Mouse (Mus musculus) heart, embryonic 13.5 days (tissue): Measurements from ENCODE around the gene Psmb2. TPM values are rescaled to one million over a fixed set of nuclear protein-coding genes. Genes with fewer than 3 reads are reported as not detected.
A peak's percentile ranks its signal among the peaks of the same experiment; 100 is the strongest.

Experiments
- ATAC-seq: fragments of 200-750 bp; cut with Nextera tagmentation; 2 replicates; pipeline ENCODE4 v1.8.0; 2017; ENCODE audit warnings: moderate TSS enrichment; ENCODE audit not compliant: insufficient number of reproducible peaks, low FRiP score, low TSS enrichment; ENCODE audit errors: extremely low read depth
- H3K27ac ChIP-seq: fragments of 300-500 bp; sonication (generic); replicated peaks from 2 replicates; pipeline ENCODE4 v1.5.1; 2015; ENCODE audit warnings: moderate library complexity, mild to moderate bottlenecking, inconsistent platforms
- H3K27me3 ChIP-seq: fragments of 300-500 bp; sonication (generic); replicated peaks from 2 replicates; pipeline ENCODE4 v1.6.1; 2015; ENCODE audit warnings: mild to moderate bottlenecking, inconsistent platforms
- H3K36me3 ChIP-seq: fragments of 300-500 bp; sonication (generic); 2 replicates; pipeline ENCODE4 v1.6.1; 2015; ENCODE audit warnings: mild to moderate bottlenecking, inconsistent platforms
- H3K4me1 ChIP-seq: fragments of 300-500 bp; sonication (generic); 2 replicates; pipeline ENCODE4 v1.6.1; 2015; ENCODE audit warnings: inconsistent platforms
- H3K4me2 ChIP-seq: fragments of 300-500 bp; sonication (generic); 2 replicates; pipeline ENCODE4 v1.6.1; 2015; ENCODE audit warnings: inconsistent platforms, mild to moderate bottlenecking, moderate library complexity
- H3K4me3 ChIP-seq: fragments of 300-500 bp; sonication (generic); 2 replicates; pipeline ENCODE4 v1.5.1; 2015; ENCODE audit warnings: moderate library complexity, mild to moderate bottlenecking, inconsistent platforms
- H3K9ac ChIP-seq: fragments of 300-500 bp; sonication (generic); 2 replicates; pipeline ENCODE4 v1.6.1; 2015; ENCODE audit warnings: inconsistent platforms, mild to moderate bottlenecking, moderate library complexity
- H3K9me3 ChIP-seq: fragments of 300-500 bp; sonication (generic); 2 replicates; pipeline ENCODE4 v1.6.1; 2016; ENCODE audit warnings: inconsistent platforms
- WGBS: fragments of 180-500 bp; shearing (Covaris S2); methylation state at CpG from one replicate; pipeline ENCODE4 v1.1.7; 2015; ENCODE audit warnings: mixed read lengths; 5-methylcytosine and 5-hydroxymethylcytosine counted together
- polyA plus RNA-seq: library from polyadenylated mRNA; unstranded; fragments of >200 nt; fragmentation: Nextera tagmentation; extraction: Ambion mirVana; gene quantifications from 2 replicates; pipeline ENCODE4 v1.2.1, GENCODE M21; 2015

Psmb2 gene
- polyA plus RNA-seq, 1 experiment from 2014 or later, result 372 TPM

DNA sequence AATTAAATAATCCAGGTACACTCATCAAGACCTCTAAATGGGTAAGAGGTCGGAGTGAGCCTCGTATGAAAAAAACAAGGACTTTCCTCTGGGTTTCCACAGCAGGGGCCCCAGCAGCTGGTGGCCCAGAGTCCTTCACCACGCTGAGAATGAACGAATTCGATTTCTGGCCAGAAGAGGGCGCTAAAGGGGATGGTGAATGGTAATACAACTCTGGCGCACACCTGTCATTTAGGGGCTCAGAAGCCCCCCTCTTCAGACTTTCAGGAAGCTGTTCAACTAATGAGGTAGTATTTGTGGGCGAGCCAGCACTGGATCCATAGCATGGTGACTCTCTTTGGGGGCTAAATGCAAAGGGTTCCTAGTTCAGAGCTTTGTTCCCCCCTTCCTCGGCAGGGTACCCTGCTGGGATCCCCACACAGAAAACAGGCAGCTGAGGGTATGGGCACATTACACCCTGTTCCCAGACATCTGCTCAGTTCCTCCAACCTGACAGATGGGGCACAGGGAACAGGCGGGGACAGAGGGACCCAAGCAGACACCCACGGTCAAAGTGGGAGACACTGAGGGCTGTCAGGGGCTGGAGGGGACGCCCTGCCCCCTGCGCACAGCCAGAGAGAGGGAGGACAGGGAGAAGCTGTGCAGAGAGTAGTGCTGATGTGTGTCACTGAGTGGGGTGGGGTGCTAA lies 68.2 kb downstream of the Psmb2 start:
- no peak overlapping the region for H3K4me2 ChIP-seq
- no peak overlapping the region for H3K27ac ChIP-seq
- no peak overlapping the region for H3K9ac ChIP-seq
- 0 out of 2 replicates have a peak, but pooled peaks cover 3% of the 10 kb centered on the region for H3K27me3 ChIP-seq
- no peaks in the 10 kb centered on the region for H3K9me3 ChIP-seq
- no peak for ATAC-seq
- peaks cover 36% of the 10 kb centered on the region for H3K4me1 ChIP-seq
- 46% methylated on average over 13 of the region's 13 CpGs for WGBS
- H3K36me3 ChIP-seq, result peaks cover 62% of the 10 kb centered on the region
- H3K4me3 ChIP-seq, result no peak overlapping the region

DNA sequence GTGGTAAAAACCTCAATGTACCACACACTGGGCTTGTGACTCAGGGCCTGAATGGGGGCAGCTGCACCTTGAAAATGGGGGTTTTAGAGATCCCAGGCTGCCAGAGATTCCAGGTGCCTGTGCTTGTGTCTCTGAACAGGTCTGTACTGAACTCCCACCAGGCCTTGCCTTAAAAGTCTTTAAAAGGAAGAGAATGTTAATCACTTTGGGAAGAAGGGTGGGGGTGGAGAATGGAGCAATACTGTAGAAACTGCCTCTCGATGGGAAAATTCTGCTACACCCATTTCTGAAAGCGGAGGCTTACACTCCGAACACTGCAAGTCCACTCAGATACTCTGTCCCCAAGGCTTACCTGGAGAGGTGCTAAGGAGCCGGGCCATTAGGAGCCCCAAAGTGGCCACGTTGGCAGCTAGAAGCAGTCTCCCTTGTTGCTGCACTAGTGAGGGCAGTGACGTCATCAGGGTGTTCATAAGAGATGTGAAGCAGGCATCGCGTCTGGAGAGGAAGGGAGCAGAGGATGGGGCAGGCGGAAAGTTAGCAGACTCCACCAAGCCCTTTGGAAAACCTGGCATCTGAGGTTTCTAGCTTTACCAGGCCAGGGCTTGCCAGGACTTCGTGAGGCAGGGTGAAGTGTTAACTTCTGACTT lies 68.9 kb downstream of the Psmb2 start:
- H3K4me3 ChIP-seq, result no peak overlapping the region
- H3K27me3 ChIP-seq, result 0 out of 2 replicates have a peak, but pooled peaks cover 3% of the 10 kb centered on the region
- H3K4me1 ChIP-seq, result peaks cover 43% of the 10 kb centered on the region
- no peak overlapping the region for H3K27ac ChIP-seq
- H3K36me3 ChIP-seq, result peaks cover 66% of the 10 kb centered on the region
- H3K4me2 ChIP-seq, result no peak overlapping the region
- no peak overlapping the region for H3K9ac ChIP-seq
- no peaks in the 10 kb centered on the region for H3K9me3 ChIP-seq
- 69% methylated on average over 10 of the region's 10 CpGs for WGBS
- ATAC-seq, result no peak

DNA sequence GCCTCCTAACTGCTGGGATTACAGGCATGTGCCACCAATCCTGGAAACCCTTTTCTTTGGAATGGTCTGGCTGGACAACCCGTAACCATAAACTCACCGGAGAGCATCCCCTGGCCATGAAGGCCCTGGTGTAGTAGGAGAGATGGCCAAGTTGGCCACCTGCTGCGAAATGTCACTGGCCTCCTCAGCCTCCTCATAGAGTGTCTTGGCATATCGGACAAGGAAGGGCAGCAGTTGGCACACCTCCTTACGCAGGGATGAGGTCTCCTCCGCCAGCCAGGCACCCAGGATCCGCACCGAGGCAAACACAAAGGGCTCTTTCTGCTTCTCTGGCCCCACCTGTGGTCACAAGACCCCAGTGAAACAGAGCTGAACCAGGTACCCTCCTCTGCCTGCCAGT lies 71.0 kb downstream of the Psmb2 start:
- Histone ChIP-seq H3K9me3 (no peaks in the 10 kb centered on the region), H3K4me1 (peaks cover 47% of the 10 kb centered on the region), H3K4me3 (no peak overlapping the region), H3K27ac (no peak overlapping the region), H3K9ac (no peak overlapping the region), H3K4me2 (no peak overlapping the region), H3K27me3 (0 out of 2 replicates have a peak, but pooled peaks cover 3% of the 10 kb centered on the region), H3K36me3 (peaks cover 66% of the 10 kb centered on the region)
- no peak for ATAC-seq
- WGBS, result 88% methylated on average over 8 of the region's 8 CpGs

DNA sequence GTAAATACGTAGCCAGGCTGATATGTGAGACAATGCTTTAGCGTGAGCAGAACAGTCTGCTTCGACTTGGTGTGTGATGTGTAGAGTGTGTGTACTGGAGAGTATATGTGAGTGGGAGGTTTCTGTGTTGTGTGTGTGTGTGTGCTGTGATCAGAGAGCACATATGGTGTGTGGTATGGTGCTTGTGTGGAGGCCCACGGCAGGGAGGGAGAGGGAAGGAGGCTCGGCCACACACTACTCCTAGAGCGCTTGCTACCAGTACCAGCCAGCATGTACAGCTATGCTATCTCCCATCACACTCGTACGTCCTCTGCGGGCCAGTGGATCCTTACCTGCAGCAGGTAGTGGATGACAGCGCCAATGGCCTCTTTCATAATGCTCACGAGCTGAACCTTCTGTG lies 72.1 kb downstream of the Psmb2 start:
- WGBS, result 87% methylated on average over 11 of the region's 11 CpGs
- Histone ChIP-seq H3K27me3 (0 out of 2 replicates have a peak, but pooled peaks cover 3% of the 10 kb centered on the region), H3K4me2 (no peak overlapping the region), H3K4me1 (peaks cover 44% of the 10 kb centered on the region), H3K27ac (no peak overlapping the region), H3K9me3 (no peaks in the 10 kb centered on the region), H3K36me3 (peaks cover 61% of the 10 kb centered on the region), H3K4me3 (no peak overlapping the region), H3K9ac (no peak overlapping the region; the same call in none of the 2 replicates)
- no peak for ATAC-seq

DNA sequence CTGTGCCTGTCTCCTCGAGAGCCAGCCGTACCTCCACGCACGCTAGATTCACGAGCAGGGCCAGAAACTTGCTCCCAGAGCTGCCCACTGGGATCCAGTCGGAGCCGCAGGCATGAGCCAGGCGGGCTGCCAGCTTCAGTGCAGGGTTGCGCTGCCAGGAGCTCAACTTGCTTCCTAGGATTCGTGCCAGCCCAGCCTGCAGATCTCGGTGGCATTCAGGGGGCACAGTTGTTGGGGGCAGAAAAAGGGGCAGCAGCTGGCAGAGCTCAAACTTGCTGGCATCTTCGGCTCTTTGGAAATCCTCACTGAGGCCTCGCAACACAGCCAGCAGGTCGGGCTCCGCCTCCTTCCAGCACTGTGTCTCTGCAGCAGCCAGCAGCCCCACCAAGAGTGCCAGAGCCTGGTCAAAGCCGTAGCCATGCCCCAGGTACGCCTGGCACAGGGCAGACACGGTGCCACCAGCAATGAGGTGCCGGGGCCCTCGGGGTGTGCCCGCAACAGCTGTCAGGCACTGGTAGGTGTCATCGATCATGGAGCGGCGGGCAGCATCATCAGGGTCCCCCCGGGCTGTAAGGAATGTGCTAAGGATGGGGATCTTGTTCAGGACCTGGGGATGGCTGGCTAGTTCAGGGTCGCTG lies 72.7 kb downstream of the Psmb2 start:
- no peak for ATAC-seq
- no peak overlapping the region for H3K4me3 ChIP-seq
- H3K4me1 ChIP-seq, result peaks cover 50% of the 10 kb centered on the region
- H3K4me2 ChIP-seq, result no peak overlapping the region
- peak overlapping the region; percentile 34; the same call in 1 of the 2 replicates for H3K9ac ChIP-seq
- no peak overlapping the region for H3K27ac ChIP-seq
- WGBS, result 83% methylated on average over 26 of the region's 26 CpGs
- H3K36me3 ChIP-seq, result peaks cover 55% of the 10 kb centered on the region
- no peaks in the 10 kb centered on the region for H3K9me3 ChIP-seq
- H3K27me3 ChIP-seq, result no peaks in the 10 kb centered on the region

DNA sequence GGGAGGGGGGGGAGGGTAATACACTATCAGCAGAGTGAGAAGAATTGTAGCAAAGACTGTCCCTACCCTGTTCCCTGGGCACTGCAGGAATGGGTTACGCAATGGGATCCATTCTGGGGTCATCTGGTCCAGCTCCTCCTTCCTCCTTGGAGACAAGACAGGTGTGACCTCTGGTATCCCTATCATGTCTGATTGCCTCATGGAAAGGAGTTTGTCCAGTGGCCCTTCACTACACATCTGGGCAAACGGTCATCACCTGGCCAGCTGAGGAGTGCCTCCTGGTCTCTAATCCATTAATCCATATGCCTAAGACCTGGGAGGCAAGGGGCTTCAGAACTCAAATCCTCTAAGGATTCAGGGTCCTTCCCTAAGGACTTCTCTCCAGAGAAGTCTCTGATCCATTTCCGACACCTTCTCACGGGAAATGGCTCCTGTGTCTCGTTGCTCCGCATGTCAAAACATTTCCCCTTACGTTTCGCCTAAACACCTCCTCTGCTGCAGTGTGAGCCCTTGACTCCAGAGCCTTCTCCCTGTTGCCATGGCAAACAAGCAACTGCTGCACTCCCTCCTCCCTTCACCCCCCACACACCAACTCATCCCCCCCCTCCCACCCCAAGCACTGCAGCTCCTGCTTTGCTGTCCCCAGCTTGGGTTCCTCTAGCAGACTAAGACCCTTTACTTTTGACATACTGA lies 73.6 kb downstream of the Psmb2 start:
- Histone ChIP-seq H3K36me3 (peaks cover 47% of the 10 kb centered on the region), H3K4me1 (peaks cover 52% of the 10 kb centered on the region), H3K9ac (peak overlapping the region; percentile 89; the same call in 1 of the 2 replicates), H3K27ac (no peak overlapping the region), H3K27me3 (no peaks in the 10 kb centered on the region), H3K4me2 (0 out of 2 replicates have a peak overlapping the region, but pooled peaks have one; percentile 100), H3K9me3 (no peaks in the 10 kb centered on the region), H3K4me3 (no peak overlapping the region)
- ATAC-seq, result no peak
- 79% methylated on average over 8 of the region's 8 CpGs for WGBS

DNA sequence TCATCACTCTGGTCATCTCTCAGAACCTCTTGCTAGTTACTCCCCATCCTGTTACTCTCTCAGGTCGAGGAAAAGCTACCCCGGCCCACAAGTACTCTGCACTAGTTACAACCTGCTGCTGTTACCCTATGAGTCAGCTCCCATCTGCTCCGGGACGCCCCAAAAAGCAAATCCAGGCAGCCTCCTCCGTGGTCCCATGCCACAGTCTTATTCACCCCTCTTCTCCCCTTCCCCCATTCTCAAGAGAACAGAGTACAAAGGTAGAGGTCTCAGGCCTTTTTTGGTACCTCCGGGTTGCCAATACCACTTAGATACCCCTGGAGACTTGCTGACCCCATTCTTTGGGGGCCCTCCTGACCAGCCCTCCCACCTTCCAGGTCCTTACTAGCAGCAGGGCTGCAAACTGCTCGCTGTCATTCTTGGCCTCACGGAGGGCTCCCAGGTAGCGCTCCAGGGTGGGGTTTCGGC lies 74.2 kb downstream of the Psmb2 start:
- H3K36me3 ChIP-seq, result peaks cover 41% of the 10 kb centered on the region
- no peak for ATAC-seq
- 55% methylated on average over 10 of the region's 10 CpGs for WGBS
- H3K9ac ChIP-seq, result peak overlapping the region; percentile 89
- H3K4me3 ChIP-seq, result peak overlapping the region; percentile 98
- no peaks in the 10 kb centered on the region for H3K27me3 ChIP-seq
- no peaks in the 10 kb centered on the region for H3K9me3 ChIP-seq
- peaks cover 52% of the 10 kb centered on the region for H3K4me1 ChIP-seq
- peak overlapping the region; percentile 100 for H3K4me2 ChIP-seq
- no peak overlapping the region for H3K27ac ChIP-seq

DNA sequence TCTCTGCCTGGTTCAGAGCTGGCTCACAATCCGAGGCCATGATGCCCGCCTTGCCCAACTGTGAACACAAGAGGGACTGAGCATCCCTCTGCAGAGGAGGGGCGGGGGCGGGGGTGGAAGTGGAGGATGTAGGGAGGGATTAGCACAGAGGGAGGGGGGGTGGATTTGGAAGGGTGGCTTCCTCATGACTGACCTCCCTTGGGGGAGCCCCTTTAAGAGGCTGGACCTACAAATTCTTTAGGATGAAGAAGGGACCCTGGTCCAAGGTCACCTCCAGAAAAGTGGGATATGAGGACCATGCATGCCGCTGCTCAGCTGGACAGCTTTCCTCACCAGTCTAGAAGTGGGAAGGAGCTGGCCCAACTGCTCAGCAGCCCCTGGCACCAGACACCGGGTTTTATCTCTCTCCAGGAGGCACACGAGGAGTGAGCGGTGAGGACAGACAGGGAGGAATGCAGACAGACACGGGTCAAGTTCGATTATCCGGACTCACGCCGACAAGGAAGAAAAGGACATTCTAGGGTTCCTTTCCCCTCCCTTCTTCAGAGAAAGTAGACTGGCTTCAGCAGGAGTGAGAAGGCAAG lies 74.7 kb downstream of the Psmb2 start:
- H3K4me2 ChIP-seq, result peak overlapping the region; percentile 100
- peak overlapping the region; percentile 89 for H3K9ac ChIP-seq
- peak overlapping the region; percentile 98 for H3K4me3 ChIP-seq
- peaks cover 36% of the 10 kb centered on the region for H3K36me3 ChIP-seq
- H3K4me1 ChIP-seq, result peaks cover 52% of the 10 kb centered on the region
- no peaks in the 10 kb centered on the region for H3K9me3 ChIP-seq
- 5% methylated on average over 13 of the region's 13 CpGs for WGBS
- no peaks in the 10 kb centered on the region for H3K27me3 ChIP-seq
- no peak for ATAC-seq
- H3K27ac ChIP-seq, result peak overlapping the region; percentile 95

DNA sequence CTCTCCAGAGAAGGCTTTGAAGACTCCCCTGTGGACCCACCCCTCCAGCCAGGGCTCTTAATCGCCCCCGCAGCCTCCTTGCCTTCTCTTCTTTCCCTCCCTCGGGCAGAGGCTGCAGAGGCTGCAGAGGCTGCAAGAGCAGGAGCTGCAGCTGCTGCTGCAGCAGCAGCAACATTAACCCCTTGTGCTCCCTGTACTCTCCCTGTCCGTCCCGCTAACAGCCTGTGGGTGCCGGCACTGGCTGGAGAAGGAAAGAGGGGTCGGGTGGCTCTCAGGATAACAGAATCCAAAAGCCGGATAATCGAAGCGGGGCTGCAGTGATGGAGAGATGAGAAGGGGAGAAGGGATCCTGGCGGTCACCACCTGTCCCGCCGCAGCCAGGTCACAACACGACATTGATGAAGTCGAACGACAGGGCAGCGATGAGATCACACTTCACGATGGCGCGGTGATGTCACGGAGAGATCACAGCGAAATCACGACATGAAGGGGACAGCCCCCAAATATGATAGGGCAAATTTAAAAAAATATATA lies 75.2 kb downstream of the Psmb2 start:
- Histone ChIP-seq H3K4me3 (peak overlapping the region; percentile 98), H3K36me3 (peaks cover 34% of the 10 kb centered on the region)
- WGBS, result under 1% methylated on average over 23 of the region's 23 CpGs

DNA sequence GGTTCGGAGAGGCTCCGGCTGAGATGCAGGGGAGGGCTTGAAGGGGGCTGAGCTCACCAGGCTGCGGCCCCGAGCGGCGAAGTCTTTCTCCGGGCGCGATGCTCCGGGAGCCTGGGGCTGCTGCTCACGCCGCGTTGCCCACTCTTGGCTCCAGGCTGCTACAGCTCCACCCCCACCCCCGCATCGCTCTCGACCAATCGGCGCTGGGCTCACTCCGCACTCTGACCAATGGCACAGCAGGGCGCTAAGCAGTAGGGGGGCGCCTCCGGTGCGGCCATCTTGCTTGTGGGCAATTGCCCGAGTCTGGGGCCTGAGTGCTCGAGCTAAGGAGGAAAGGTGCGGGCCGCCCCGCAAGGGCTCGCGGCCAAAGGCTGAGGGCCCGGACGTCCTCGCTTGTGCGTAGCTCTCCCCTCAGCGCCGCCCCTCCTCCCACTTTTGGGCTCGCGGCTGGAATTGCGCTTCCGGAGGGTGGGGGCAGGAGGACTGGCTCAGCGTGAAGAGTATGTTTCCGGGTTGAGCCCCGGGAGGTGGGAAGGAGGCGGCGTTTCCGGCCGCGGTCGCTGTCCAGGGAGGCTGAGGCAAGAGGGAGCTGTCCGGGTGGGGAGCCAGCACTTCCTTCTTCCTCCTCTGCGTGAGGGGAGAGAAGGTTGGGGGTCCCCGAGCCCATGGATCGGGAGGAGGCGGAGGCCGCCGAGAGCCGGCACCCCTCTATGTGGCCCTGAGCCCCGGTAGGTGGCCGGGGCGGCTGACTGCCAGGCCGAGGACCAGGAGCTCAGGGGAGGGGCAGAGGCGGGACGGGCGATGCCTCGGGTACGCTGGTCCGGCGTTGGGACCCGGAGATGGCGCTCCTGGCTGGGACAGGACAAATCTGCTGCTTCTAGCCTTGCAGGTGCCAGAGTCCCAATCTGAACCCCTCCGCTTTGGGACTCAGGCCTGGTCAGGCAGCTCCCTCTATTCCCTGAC lies 76.1 kb downstream of the Psmb2 start, which contains the start of the genes Ncdn and AU040320:
Gene Ncdn (minus strand): TSS at position 171 of the 963 bp plus-strand sequence.
Gene AU040320 (plus strand): TSS at position 277 of the 963 bp plus-strand sequence.
- H3K9me3 ChIP-seq, result no peaks in the 10 kb centered on the region
- ATAC-seq, result peak; percentile 99

More for the DNA sequence above, 75.2 kb downstream of the Psmb2 start:
- peak overlapping the region; percentile 89 for H3K9ac ChIP-seq
- H3K4me2 ChIP-seq, result peak overlapping the region; percentile 100
- no peak for ATAC-seq
- H3K27ac ChIP-seq, result peak overlapping the region; percentile 95
- H3K9me3 ChIP-seq, result no peaks in the 10 kb centered on the region
- H3K27me3 ChIP-seq, result no peaks in the 10 kb centered on the region
- H3K4me1 ChIP-seq, result peaks cover 52% of the 10 kb centered on the region

More for the DNA sequence above, 76.1 kb downstream of the Psmb2 start, which contains the start of the genes Ncdn and AU040320:
- Histone ChIP-seq H3K36me3 (peaks cover 34% of the 10 kb centered on the region), H3K9ac (peak within 1 kb of the TSS; percentile 89), H3K4me2 (peak within 1 kb of the TSS; percentile 100), H3K27me3 (no peaks in the 10 kb centered on the region), H3K27ac (peak within 1 kb of the TSS; percentile 95), H3K4me1 (peaks cover 52% of the 10 kb centered on the region), H3K4me3 (peak within 1 kb of the TSS; percentile 98)
- WGBS, result under 1% methylated on average over 70 of the region's 71 CpGs
